Mouse (Mus musculus) activated CD4-positive, CD25-positive, alpha-beta regulatory T cell, adult 4 months (primary cell): Measurements from ENCODE around the gene Spata46. TPM values are rescaled to one million over a fixed set of nuclear protein-coding genes. Genes with fewer than 3 reads are reported as not detected.

Experiments used
- ATAC-seq: one replicate; pipeline ENCODE4 v1.8.0; 2017
- polyA plus RNA-seq, 2 experiments: library from polyadenylated mRNA; unstranded; fragments of 100-300 nt; shearing (Covaris generic); gene quantifications; one replicate each; pipeline ENCODE4 v1.2.1; 2017

Gene Spata46
- not detected for polyA plus RNA-seq

GRCm38 (mm10) chr1:170308503-170308902 is at the start of gene Spata46:
Spata46 (plus strand) TSS chr1:170308803.
- no peak for ATAC-seq

- no peak for ATAC-seq
Observed at GRCm38 (mm10) chr1:170270281-170270680, 38.3 kb upstream of the Spata46 start.

GRCm38 (mm10) chr1:170270696-170271095 is 37.9 kb upstream of the Spata46 start:
- ATAC-seq = no peak

- no peak for ATAC-seq
Observed at GRCm38 (mm10) chr1:170273252-170273651, 35.4 kb upstream of the Spata46 start.

GRCm38 (mm10) chr1:170277016-170277415 is 31.6 kb upstream of the Spata46 start, which contains the start of gene Sh2d1b1:
Sh2d1b1 (plus strand) TSS chr1:170277320.
- ATAC-seq = no peak

- no peak for ATAC-seq
Observed at GRCm38 (mm10) chr1:170282415-170283129, 26.0 kb upstream of the Spata46 start.

- ATAC-seq = no peak
Observed at GRCm38 (mm10) chr1:170292239-170292951, 16.2 kb upstream of the Spata46 start.

DNA sequence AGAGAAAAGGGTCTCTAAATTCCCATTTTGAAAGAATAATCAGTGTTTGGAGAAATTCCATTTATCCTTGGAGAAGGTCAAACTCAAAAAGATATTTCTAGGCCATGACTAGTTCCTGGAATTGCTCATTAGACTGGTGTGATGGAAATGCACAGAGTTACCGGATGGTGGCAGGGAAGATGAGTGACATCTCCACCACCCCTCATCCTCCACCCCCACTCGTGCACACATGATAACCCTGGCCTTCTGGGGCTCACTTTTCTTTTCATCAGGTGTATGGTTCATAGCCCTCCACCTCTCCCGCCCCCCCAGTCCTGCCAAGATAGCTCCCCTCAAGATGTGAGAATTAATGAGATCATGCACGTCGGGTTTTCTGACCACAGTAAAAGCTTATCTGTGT is 15.3 kb upstream of the Spata46 start:
- ATAC-seq = no peak

GRCm38 (mm10) chr1:170294786-170295570 is 13.6 kb upstream of the Spata46 start:
- ATAC-seq = no peak

GRCm38 (mm10) chr1:170299496-170299895 is 9.1 kb upstream of the Spata46 start:
- ATAC-seq = no peak

DNA sequence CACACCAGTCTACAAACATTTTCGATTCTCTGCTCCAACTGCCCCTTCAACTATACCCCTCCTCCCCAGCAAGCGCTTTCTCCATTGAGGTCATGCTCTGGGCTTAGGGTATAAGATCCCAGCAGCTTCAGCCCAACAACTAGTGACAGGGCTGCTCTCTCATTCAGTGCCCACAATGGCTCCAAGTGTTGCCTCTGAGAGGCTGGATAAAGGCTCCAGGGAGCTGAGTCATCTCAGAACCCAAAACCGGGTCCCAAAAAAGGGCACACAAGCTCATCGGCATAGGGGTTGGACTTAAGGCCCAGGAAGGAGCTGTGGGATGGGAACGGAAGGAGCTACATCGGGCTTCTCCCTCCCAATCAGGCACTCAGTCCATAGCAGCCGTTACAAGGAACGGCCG is 6.9 kb upstream of the Spata46 start:
- no peak for ATAC-seq

- no peak for ATAC-seq
Observed at GRCm38 (mm10) chr1:170302456-170302855, 6.1 kb upstream of the Spata46 start.

- no peak for ATAC-seq
Observed at GRCm38 (mm10) chr1:170303103-170303502, 5.5 kb upstream of the Spata46 start.

DNA sequence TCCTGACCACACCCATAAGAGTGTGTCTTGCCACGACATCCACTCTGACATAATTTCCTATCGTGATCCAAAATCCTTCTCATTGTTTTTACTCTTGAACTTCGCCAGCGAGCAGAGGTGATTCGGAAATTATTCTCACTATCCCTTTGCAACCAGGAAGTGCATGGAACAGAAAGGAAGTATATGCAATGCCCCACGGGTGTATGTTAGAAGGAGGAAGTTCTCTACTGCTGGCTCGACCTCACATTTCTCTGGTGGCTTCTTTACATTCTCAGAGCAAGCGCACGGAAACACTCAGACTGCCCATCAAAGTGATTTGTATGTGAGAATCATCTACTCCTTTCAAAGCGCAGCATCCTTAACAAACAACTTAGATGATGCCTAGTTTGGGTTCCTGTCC is 3.6 kb upstream of the Spata46 start:
- ATAC-seq = no peak

DNA sequence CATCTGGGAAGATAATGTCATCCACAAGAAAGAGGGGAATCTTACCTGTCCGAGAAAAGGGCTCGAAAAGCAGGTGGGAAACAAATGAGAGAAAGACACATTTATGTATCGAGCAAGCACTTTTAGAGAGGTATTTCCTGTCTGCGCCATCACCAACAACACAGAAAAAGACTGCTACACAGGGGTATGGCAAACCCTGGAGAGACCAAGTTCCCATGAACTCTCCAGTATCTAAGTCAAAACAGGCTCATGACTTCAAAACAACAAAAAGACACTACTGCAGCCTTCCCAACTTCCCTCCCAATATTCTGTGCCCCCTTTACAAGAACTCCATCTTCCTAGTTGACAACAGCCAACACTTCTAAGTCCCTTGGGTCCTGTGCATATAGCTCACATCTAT is 2.4 kb upstream of the Spata46 start, which contains the start of gene Gm7694:
TSS of gene Gm7694 (minus strand) at position 101 of the 400 bp plus-strand sequence.
- no peak for ATAC-seq

- no peak for ATAC-seq
Observed at GRCm38 (mm10) chr1:170311431-170311830, 2.8 kb downstream of the Spata46 start.

DNA sequence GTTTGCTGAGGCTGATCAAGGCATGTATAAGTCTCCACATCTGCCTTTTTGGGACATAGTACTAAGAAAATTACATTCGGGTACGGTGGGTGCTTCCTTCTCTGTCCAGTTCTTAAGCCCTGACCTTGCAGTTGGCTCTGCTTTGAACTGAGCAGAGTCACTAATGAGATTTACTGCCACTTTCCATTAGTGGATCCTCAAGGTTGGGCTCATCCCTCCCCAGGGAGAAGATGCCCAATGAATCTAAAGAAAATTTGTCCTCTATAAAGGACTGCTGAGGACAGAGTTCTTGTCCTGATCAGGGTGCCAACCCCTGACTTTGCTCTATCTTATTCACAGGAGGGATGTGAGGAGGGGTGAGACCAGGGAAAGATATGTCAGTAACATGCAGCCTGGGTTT is 13.4 kb downstream of the Spata46 start:
- ATAC-seq = no peak

- ATAC-seq = no peak
Observed at GRCm38 (mm10) chr1:170323001-170323400, 14.4 kb downstream of the Spata46 start.

DNA sequence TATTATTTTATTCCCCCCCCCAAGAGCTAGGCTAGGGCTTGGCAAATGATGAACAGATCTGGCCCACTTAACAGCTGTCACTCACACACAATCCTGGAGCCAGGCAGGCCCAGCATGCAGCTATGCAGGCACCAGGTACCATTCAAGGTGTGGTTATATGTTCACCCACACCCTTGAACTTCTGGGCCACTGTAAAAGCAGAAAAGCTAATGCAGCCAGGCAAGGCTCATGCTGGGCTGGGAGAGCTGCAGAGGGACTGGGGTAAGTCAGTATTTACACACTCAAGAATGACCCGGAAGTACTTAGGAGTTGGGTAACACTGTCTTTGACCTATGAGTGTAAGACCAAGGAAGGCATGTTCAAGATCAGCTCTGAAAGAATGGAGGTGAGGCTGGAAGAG is 15.7 kb downstream of the Spata46 start:
- no peak for ATAC-seq

DNA sequence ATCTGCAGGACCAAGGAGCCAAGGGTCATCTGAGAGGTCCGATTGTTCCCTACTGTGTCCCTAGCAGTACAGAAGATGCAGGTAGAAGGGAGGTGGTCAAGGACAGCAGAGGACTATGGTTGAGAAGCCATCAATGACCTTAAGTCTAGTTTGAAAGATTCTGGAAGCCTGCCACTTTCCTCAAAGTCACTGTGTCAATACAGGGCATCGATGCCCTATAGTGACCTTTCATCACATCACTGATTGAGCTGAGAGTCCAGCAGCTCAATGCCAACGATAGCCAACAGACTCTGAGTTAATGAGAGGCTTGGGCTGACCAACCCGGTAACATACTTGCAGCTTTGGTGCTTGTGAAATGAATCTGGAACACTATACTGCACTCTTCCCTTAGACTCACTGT is 16.7 kb downstream of the Spata46 start:
- no peak for ATAC-seq

DNA sequence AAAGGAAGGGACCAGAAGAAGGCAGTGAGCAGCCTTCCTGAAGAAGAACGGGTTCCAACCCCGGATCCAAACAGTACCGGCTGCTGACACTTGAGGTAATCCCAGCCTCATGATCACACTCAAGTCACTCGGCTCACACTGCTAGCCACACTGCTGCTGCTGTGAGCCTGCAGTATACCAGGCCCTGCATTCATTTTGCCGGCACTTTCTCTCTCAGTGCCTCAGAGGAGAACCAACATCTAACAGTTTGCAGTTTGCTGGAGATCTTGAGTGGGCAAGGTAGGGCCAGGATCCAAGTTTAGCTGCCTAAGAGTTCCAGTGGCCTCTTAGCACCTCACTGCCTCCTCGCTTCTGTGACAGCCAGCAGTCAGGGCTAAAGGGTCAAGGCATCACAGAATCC is 23.3 kb downstream of the Spata46 start:
- no peak for ATAC-seq

DNA sequence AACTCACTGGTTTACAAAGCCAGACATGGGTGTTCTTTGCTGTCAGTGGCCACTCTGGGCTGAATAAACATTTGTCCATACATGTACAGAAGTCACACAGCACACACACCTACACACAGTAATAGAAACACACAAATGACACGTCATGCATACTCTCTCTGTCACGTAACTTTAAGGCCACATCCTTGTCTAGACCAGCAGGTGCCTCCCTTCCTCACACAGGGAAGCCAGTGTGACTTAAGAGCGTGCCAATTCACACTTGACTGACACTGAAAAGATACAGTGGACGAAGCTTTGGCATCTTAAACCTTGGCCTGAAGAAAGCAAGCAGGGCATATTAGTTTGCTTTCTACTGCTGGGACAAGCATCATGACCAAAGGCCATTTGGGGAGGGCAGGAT is 24.2 kb downstream of the Spata46 start:
- no peak for ATAC-seq

DNA sequence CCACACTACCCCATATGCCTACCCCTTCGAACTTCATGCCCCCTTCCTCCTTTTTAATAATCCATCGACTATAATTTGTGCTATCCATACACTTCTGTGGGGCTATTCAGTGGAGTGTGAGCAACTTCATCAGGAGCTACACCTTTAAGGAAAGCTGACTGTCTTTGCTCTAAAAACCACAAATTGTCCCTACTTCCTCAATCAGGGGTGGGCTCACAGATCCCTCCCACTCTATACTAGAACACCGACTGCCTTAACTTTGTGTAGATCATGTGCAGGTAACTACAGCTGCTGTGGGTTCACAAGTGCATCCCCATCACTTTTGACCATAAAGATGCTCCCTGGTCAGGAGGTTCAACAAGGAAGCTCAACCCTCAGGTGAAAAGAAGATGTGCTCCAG is 31.3 kb downstream of the Spata46 start:
- ATAC-seq = no peak
